Mouse (Mus musculus) adrenal gland, postnatal 25 days (tissue): ENCODE measurements at regions not wholly inside any gene's neighbourhood (a gene's known extent, or its start where the extent isn't known, plus 50 kb on each side); places are given as distances from the start of the nearest gene placed in this dataset.
"Not testable (repeated sequence)": the region's sequence is repeated elsewhere in the genome, so short reads cannot be mapped to it uniquely, and the experiment has no call there.

Source experiments
- DNase-seq: peaks from one replicate; pipeline ENCODE4 v3.0.0; 2021; ENCODE audit warnings: mixed read lengths

DNA sequence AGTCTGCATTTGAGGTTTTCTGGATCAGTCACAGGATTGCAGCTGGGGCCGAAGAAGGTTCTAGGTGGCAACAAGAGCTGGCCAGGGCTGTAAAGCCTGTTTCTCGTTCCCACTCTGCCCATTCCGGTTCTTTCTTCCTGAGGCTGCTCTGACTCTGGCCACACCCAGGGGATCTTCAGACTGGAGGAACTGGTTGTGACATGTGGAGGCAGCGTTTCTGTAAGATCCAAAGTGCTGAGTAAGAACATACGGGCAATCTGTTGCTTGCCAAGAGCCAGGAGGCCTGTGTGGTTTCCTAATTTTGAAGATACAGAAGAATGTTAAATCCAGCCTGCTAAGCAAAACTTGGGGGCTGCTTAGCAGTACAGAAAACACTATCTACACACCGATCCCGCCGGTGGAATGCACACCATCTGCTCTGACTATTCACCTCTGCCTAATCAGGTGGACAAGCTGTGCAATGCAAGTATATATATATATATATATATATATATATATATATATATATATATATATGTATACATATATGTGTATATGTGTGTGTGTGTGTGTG is 99.3 kb upstream of the Bmp2k start:
- no peak for DNase-seq

DNA sequence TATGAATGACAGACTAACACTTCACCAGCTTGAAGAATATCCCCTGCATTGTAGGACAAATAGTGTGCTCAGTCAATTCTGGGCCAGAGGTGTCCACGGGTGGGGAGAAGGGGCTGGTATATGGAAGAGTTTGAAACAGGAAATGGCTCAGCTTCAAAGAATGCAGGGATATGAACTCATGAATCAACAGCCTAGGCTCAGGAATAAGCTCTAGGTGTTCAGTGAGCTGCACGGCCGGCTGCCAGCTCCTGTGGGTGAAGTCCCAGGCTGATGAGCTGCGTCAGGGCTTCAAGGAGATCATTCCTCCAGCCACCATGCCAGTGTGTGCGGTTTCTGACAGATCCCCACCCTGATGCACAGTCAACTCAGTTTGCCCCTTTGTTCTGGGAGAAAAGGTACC is 98.8 kb upstream of the Bmp2k start:
- DNase-seq = no peak

DNA sequence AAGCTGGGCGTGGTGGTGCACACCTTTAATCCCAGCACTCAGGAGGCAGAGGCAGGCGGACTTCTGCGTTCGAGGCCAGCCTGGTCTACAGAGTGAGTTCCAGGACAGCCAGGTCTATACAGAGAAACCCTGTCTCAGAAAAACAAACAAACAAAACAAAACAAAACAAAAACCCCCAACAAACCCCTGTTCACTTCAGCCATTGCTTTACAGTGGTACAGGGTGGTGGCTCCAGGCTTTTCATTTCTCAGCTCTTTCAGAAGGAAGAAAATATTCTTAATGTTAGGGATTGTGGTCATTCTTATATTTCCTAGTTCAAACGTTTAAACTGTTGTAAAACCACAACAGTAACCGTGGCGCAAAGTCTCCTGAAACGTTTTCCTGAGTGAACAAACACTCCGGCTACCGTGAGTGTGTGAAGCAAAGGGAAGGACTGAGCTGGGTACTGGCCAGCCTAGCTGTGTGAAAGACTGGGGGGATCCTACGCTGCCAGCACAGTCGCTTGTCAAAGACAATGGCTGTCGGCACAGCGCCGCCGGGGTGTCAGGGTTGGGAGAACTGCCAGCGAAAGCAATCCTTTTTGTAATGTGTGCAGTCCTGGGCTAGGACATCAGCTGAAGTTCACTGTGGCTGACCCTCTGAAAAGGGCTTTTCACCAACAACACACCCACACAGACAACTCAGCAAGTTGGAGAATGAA is 91.8 kb upstream of the Bmp2k start:
- peak; percentile 22 for DNase-seq

DNA sequence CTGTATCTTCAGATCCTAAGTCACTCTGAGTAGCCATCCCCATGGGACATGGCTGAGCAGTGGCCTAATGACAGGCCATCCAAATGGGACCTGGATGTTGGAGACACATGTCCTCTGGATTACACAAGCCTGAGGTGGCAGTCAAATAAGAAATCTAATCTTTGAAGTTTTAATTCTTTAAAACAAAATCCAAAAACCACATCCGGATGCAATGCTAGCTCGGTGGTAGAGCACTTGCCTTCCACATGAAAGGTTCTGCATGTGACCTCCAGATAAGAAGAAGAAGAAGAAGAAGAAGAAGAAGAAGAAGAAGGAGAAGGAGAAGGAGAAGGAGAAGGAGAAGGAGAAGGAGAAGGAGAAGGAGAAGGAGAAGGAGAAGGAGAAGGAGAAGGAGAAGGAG is 89.1 kb upstream of the Bmp2k start:
- DNase-seq = not testable (repeated sequence)

DNA sequence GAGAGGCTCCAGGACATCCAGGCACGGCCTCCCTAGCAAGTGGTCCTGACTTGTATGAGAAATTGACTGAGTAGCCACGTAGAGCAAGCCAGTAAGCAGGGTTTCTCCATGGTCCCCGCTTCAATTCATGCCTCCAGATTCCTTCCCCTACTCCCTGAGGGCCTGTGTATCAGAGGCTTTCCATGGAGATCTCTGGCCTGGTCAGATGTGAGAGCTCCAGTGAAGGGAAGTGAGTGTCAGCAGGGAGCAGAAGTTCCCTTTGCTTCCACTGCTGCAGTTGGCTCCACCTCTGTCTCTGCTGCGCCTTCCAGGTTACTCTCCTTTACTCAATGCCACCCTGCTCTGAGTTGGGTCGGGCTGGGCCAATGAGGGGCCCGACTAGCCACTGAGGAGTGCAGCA is 88.3 kb upstream of the Bmp2k start:
- DNase-seq = no peak

DNA sequence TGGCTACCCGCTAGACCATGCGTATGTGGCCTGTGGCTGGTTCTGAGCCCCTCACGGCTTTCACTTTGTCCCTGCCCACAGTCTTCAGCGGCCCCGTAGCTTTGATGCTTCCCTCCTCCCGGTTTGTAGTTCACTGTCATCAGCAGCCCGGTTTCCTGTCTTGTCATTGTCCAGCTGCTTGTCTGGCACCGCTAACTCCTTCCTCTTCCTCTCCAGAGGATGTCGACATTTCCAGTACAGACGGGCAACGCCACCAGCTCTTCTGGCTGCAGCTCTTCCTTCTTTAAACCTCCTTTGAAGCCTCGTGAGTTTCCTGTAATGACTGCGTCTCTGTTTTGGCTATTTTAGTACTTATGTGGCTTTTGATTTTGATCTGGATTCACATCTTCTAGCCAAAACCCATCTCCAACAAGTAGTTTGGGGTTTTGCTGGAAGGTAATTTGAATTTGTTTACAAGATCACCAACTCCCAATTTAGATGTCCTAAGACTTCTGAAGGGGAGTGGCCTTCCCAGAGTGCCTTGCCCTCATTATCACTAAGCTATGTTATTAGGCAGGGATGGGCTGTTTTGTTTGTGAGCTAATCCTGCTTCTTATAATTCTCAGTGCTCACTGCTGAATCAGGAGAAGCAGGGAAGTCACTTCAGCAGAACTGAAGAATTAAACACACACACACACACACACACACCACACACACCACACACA is 85.8 kb upstream of the Bmp2k start:
- DNase-seq = peak; percentile 8

DNA sequence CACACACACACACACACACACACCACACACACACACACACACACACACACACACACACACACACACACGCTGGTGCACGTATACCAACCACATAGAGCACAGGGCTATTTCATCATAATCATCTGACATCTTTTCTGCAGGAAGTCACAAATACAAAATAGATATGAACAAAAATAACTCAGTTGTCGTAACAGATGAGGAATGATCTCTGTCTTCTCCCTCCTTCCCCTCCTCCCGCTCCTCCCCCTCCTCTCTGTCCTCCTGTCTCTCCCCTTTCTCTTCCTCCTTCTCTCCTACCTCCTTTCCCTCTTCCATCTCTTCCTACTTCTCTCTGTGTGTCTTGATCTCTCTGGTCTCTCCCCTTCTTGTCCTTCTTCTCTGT is 85.2 kb upstream of the Bmp2k start:
- DNase-seq = no peak

DNA sequence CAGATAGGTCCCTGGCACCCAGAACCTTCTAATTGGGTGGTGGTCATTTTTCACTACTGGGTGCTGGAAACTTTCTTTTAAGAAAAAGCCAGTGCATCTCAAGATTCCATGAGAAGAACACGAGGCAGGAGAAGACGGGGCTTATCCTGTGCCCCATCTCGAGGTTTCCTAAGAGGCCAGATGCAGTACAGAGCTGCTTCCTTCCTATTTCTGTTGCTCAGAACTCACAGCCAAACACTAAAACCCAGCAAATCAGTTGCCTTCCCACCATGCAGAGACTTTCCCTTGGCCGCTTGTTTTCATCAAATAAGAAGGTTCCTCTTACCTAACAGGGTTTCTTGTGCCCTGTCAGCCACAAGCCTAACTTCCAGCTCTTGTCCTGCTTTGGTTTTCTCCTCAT is 84.7 kb upstream of the Bmp2k start:
- no peak for DNase-seq

DNA sequence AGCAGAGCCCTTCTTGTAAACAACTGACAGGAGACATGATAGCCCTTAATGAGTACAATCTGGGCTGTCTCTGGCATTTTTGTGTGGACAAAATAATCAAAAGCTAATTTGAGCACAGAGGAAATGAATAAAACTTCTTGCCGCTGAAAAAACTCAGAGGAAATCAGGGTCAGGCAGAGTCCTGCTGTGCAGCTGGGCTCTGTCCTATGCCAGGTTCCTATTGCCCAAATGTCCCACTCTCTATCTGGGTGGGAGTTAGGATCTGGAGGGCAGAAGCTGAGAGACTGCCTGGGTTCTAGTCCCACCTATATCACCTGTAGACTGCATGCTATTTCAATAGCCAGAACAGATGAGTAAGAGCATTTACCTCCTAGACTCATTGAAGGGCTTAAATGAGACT is 83.8 kb upstream of the Bmp2k start:
- DNase-seq = no peak

DNA sequence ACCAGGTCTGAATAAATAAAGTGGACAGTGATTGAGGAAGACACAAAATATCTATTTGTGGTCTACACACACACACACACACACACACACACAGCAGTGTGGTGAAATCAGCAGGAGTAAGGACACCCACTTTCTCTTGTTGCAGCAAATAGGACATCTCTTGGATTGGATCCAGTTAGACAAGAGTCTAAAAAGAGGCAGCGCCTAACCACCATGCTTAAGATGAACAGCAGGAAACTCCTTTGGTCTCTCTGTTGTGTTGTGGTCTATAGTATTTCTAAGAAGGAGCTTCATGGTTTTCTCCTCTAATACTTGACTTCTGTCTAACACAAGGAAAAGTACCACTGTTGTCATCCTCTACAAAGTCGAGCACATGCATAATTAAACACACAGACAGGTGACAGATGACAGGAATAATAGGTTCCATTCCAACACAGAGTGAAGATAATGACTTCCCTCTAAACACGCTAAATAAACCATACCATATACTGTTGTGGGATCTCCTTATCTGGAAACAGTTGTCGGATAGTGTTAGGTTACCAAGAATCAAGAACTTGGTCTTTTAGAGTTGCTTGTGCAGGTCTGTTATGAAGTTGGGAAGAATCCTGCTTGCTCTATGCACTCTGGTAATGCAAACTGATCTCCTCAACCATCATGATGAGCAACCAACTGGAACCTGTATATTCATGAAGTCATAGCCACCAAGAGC is 82.6 kb upstream of the Bmp2k start:
- no peak for DNase-seq

DNA sequence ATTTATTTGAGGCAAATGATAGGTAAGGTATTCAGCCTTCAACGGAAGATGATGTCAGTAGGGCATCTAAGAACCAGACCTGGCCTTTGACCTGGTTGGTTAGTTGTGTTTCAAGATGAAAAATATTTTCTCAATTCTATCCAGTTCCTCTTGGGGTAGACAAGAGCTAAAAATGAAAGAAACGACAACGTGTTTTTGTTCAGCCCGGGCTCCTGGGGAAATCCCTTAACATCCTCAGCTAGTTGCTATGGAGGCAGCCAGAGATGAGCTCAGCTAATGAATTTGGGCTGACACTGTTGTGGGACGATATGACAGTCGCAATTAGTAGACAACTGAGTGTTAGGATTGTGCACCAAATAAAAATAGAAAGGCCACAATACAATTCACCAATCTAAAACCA is 80.6 kb upstream of the Bmp2k start:
- DNase-seq = no peak

DNA sequence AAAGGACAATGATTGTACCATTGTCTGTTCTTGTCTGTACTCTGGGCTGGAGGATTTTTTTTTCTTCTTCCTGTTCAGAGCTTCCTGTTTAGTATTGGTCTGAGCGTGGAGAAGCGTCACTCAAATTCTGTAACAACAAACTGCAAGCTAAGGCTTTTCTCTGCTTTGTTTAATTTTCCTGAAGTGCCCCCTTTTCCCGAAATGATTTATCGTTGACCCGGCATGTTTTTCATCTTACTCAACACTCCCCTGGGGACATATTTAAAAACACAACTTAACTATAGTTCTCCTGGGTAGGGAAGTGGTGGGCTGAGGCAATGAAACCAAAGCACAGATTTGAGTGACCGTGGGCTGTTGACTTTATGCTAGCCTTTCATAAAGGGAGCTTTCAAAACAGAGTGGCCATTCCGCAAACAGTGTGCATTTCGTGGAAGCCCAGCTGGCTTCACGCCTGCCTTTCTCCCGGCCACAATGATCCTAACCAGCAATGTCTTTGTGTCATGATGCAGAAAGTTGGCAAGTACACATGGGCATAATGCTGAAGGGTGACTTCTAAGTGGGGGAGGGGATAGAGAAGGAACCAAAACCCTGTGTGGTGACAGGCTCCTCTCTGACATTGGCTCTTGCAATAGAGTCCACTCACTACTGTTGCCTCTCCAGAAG is 79.8 kb upstream of the Bmp2k start:
- no peak for DNase-seq

DNA sequence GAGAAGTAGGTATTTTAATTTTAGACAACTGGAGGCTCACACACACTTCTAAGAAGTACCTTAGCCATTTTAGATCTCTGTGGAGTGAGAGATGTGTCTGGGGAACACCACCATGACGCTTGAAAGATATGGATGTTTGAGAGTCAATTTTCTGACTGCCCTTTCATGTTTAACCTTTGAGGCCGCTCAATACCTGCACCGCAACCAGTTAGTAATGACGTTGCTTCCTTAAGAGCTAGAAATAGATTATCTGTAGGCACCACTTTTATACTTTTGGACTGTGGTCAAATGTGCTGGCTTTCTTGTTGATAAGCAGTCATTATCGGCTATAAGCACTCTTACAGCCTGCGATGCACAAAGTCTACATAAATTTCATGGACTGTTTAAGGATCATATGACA is 78.3 kb upstream of the Bmp2k start:
- no peak for DNase-seq

DNA sequence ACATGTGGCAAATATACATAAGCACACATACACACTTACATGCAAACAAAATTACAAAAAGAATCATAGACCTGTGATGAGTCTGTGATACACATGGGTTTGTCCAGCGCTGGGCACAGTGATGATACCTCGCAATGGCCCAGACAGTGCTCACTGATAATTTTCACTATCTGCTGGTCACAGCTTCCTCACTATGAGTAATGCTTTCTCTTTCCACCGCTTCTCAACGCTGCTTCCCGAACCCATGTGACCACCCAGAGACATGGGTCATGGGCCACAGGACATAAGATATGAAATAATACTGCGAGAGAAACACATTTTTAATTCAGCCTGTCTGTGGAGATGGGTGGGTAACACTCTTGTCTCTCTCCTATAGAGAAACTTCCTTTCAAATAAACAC is 76.5 kb upstream of the Bmp2k start:
- DNase-seq = no peak

DNA sequence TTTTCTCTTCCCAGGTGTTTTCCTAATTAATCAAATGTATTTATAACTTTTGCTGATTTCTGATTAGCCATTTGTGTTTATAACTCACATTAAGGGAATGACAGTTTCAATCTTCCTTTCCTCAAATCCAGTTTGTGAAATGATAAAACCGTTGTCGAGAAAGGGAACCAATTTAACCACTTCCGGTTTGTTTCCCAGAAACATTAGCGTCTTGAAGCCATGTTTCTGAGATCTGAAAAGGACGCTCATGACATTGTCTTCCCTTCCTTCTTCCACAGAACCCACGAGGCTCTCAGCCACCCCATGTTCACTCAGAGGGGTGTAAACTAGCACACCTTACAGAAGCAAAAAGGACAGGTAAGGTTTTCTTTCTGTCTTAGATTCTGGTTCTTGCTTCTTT is 76.0 kb upstream of the Bmp2k start:
- no peak for DNase-seq

DNA sequence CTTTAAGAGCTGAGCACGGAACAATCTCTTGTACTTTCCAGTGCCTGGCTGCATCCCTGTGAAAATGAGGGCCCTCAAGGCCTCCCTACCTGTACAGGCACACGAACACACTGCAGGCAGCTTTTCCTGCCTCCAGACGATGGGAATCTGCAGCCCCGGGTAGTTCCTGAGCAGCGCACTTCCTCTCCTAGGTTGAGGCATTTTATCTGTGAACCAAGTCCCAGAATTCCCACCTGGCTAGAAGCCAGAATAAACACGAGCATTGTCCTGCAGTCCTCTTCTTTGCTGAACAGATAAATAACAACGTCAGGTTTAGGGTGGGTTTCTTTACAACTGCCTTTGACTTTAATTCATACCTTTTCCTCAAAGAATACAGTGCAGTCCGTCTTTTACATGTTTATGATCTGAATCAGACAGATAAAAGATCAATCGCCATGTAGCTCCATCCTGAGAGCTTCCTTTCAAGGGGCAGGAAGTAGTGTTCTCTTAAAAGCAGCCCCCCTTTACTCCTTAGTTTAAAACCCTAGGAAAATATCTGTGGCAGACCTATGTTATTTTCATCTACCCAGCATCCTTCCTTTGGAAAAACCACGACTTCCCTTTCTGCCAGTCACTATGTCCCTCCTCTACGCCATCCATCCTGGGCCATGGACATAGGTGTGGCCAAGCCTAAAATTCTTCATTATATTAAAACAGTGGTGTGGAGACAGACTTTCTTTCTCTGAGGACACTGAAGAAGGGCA is 75.3 kb upstream of the Bmp2k start:
- no peak for DNase-seq

DNA sequence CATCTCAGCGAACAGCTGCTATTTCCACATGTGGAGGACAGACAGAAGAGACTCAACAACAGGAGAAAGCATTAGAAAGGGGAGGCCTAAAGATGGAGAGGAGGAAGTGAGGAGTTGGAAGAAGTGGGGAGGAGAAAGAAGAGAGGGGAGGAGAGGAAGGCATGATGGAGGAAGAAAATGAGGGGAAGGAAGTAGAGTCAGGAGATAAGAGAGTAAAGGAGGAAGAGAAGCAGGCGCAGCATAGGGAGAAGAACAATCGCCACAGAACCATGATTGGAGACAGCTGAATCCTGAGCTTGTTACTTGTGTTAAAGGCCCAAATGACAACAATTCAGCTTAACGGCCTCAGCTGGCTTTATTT is 74.8 kb upstream of the Bmp2k start:
- no peak for DNase-seq

DNA sequence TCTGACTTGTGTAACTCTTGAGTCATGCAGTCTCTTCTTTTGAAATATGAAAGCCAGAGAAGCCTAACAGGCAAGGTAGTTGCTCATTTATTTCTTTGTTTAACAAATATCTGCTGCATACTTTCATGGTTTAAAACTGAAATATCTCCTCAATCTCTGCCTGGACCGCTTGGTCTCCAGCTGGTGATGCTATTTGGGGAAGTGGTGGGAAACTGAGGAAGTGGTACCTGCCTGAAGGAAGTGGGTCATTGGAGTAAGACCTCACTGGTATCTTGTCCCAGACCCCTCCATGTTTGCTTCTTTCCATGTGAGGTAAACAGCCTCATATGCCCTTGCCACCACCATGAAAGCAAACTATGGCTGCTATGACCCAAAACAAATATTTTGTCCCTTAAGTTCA is 74.0 kb upstream of the Bmp2k start:
- no peak for DNase-seq

DNA sequence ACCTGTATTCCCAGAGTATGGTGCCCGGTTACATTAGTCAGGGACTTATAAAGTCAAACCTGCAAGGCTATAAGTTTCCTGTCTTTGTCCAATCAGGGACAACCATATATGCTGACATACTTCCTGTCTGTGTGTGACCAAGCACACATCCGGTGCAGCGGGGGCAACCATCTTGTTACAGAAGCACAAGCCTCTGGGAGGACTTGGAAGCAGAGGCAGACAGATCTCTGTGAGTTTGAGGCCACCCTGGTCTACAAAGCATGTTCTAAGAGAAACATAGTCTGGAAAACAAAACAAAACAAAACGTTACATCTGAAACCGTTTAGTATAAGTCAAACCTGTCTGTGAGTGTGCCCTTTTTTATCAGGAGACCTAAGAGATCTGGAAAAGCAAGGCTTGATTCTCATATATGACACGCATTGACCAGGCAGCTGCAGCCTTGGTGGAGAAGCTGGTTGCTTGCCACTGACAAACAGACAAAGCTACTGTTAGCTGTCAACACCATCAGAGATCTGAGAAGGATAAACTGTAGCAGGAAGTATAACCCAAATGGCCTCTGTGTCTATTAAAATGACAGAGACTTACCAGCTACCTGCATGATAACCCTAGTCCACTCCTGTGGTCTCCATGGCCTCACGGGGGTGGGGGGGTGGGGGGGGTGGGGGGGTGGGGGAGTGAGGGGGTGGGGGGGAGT is 72.6 kb upstream of the Bmp2k start:
- DNase-seq = no peak

DNA sequence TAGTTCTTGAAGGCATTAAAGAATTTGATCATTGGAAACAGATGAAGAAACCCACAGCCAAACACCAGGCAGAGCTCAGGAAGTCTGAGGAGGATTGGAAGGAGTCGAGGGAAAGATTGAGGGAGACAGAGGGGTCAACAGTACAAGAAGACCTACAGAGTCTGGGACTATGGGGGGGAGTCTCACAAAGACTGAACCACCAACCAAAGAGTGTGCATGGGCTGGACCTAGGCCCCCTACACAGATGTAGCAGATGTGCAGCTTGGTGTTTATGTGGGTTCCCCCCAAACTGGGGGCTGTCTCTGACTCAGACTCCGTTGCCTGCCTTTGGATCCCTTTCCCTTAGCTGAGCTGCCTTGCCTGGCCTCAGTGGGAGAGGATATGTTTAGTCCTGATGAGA is 71.5 kb upstream of the Bmp2k start:
- DNase-seq = no peak

DNA sequence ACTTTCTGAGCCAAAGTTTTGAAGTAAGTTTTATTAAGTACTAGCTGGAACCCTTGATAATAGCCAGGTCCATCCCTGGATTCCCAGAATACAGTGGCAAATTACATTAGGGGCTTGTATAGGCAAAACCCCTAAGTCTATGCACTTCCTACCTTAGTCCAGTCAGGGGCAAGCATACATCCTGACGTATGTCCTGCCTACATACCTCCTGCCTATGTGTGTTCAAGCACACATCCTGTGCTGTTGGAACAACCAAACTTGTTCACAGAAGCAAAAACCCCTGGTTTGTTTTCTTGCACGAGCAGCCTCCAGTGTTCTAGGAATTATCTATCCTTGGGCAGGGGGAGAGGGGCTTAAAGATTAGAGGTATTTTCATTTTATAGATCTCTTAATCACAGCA is 66.4 kb upstream of the Bmp2k start:
- DNase-seq = no peak
